Mouse (Mus musculus) heart, adult 9 months (tissue): ENCODE data around the gene Mms19.
A peak's percentile ranks its signal among the peaks of the same experiment; 100 is the strongest.

Source experiments
- DNase-seq, 2 experiments: peaks; one replicate each; pipeline ENCODE4 v3.0.0; 2022; ENCODE audit warnings: low spot score in 2 of 2

Gene Mms19

GRCm38 (mm10) chr19:41998770-41999548 is 18.0 kb upstream of the Mms19 start:
- no peak for DNase-seq

GRCm38 (mm10) chr19:41997090-41997489 is 16.1 kb upstream of the Mms19 start:
- DNase-seq, result no peak

DNA sequence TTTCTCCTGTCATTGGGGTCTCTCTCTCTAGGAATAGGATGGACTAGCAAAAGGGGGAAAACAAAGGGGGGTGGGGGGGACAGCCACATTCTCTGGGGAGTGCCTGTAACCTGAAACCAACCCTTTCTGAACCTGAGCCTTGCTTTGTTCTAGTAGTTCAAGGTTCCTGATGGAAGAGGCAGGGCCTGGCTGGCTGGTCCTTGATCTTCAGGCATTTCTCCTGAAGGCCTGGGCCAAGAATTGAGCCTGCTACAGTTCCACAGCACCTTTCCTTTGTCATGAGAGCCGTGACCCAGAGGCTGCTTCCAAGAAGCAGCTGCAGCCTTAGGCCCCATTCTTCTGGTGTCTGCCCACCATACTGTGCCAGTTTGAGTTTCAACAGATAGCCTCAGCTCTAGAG is 14.5 kb upstream of the Mms19 start:
- DNase-seq, result no peak

GRCm38 (mm10) chr19:41994023-41994422 is 13.1 kb upstream of the Mms19 start:
- DNase-seq, result no peak

DNA sequence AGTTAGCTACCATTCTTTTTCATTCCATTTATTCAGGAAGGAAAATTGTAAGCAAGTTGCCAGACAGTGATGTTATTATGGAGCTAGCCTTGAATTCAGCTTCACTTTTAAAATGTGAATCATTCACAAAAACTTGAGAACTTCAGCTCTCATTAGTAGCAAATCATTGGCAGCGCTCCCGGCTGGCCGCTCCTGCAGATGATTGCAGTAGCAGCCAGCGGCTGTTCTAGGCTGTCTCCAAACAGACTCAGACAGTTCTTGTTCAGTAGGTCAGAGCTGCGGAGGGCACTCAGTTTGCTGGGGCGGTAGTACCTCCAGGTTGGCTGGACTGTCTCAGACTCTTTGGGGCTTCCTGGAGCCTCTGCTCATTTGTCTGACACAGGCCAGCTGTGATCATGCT is 12.5 kb upstream of the Mms19 start:
- peak; percentile 58 to 80 for DNase-seq

DNA sequence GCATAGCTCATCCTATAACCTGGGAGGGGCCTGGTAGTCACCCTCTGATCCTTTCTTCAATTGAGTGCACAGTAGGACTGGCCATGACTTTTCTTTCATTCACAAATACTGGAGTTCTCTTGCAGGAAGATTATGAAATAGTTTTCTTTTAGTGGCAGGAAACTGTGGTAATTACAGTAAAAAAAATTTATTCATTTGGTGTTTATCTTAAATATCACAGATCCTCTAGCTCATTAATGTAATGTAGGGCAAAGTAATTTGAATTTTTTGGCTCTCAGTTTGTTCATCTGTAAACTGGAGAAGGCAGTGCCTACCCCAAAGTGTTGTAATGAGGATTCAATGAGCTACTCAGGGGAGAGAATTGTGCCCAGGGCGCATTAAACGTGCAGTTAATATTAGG is 12.0 kb upstream of the Mms19 start:
- no peak for DNase-seq

DNA sequence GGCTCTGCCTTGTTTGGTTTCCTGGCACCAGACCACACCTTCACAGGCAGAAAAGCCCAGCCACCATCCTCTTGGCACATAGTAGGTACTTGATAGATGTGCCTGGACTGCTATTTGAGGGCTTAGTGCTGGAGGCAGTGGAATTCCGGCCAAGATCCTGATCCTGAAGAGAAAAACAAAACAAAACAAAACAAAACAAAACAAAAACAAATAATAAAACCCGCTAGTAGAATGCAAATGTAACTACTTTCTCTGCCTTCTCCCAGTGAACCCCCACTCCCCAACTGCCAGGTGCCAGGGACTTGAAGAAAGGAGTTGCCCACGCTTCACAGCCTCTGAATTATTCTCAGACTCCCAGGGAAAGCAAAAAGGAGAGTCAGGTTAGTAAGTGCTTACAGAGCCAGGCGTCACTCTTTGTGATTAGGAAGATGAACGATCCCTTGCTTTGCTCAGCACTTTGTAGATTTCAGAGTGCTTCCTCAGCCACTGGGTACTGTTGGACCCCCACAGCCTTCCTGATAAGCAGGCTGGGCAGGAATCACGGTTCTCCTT is 11.0 kb upstream of the Mms19 start:
- DNase-seq, result no peak

GRCm38 (mm10) chr19:41989810-41990209 is 8.9 kb upstream of the Mms19 start:
- peak in 1 of 2 experiments; percentile 52 for DNase-seq

- no peak for DNase-seq
Measured at GRCm38 (mm10) chr19:41987206-41987605, 6.2 kb upstream of the Mms19 start.

DNA sequence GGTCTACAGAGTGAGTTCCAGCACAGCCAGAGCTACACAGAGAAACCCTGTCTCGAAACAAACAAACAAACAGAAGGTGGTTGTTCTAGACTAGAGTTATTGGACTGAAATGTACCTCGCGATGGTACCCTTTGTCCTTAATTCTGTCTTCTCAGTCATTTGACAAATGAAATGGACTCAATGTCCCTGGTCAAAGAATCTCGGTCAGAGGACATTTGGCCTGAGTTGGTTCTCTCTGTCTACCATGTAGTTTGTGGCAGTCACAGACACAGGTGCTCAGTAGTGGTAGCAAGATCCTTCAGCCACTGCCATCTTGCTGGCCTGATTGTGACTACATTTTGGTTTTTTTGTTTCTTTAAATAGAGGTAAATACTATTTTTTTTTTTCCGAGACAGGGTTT is 5.0 kb upstream of the Mms19 start:
- no peak for DNase-seq

DNA sequence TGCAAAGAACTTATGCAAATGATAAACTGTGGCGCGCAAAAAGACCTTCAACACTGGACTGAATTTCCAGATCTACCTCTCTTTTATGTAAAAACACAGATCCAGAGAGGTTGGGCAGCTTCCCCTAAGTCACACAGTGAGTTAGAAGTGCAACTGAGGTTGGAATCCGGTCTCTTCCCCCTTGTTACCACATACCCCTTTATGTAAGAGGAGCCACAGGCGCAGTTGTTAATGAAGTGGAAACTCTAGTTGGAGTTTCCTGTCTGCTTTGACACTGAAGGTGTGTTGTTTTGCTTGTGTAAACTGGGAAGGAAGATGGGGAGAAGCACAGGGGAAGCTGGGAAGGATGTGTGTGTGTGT is 1.8 kb upstream of the Mms19 start:
- DNase-seq, result no peak

DNA sequence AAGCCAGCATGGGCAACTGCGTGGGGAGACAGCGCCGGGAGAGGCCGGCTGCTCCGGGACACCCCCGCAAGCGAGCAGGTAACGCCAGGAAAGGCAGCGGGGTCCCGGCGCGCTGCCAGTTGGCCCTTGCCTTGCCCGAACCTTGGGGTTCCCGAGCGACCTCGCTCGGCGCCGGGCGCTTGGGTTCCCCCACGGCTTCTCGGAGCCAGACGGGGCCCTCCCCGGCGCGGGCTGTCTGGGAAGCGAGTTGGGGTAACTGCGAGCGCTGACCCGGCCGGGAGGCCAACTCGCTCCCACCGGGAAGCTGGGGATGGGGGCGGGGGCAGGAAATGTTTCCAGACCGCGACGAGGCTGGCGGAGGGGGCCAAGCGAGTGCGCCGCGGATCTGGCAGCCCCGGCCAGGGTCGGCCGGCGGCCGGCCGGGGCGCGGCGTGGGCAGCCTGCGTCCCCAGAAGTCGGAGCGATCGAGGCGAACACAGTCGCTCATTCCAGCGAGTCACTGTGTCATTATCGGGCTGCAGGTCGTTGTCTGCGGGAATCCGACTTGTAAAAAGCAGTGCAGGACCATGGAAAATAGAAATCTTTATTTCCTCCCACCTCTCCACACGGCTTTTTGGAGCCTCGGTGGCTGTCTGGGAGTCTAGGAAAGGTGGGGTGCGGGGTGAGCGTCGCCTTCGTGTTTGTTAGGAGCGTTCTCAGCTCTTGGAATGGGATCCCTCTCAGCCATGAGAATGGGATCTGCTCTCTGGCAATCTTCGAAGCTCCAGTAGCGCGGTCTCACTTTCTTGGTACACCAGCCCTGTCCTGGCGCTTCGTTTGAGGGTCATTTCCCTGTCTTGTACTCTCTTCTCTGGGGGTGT is 1.2 kb upstream of the Mms19 start:
- DNase-seq, result peak in 1 of 2 experiments; percentile 37

DNA sequence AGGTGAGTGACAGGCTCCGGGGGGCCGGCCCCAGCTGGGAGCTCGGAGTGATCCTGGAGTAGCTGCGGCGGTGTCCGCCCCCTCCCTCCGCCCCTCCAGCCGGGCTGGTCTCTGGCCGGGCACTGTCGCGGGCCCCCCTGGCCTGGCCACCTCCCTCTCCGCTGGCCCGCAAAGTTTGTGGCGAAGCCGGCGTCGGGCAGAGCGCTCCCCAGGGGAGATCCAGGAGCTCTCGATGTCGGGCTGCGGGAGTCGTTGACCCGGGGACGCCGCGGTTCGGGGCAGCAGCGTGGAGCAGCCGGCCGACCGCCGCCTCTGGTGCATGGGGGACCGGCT is 604 bp upstream of the Mms19 start, which contains the start of gene Ubtd1:
Gene Ubtd1 (plus strand): TSS at position 169 of the 333 bp plus-strand sequence.
- no peak for DNase-seq

GRCm38 (mm10) chr19:41980422-41980818 is 537 bp downstream of the Mms19 start:
- peak; percentile 33 to 34 for DNase-seq

- DNase-seq, result no peak
Measured at GRCm38 (mm10) chr19:41973891-41974794, 6.8 kb downstream of the Mms19 start.

GRCm38 (mm10) chr19:41969618-41970017 is 11.3 kb downstream of the Mms19 start:
- no peak for DNase-seq

GRCm38 (mm10) chr19:41953574-41953973 is 27.4 kb downstream of the Mms19 start:
- DNase-seq, result no peak

GRCm38 (mm10) chr19:41952287-41952686 is 28.7 kb downstream of the Mms19 start:
- no peak for DNase-seq

DNA sequence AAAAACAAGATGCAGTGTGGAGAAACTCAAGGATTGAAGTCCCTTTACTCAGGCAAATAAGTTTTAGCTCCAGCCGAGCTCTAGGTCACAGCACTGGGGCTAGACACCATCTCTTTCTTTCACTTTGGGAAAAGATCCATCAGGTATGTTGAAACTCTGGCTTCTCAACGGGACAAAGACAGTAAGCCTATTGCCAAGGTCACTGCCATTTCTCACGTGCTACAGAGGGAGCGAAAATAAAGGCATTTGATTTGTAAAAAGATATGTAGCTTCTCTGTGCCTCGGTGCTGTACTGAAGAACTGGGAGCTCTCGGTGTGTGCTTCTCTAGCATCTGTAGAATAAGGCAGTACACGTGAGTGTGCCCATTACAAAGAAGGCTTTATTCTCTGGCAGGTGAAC is 37.1 kb downstream of the Mms19 start:
- DNase-seq, result no peak

GRCm38 (mm10) chr19:41938539-41938938 is 42.4 kb downstream of the Mms19 start:
- no peak for DNase-seq

GRCm38 (mm10) chr19:41935921-41936320 is 45.0 kb downstream of the Mms19 start:
- no peak for DNase-seq

- no peak for DNase-seq
Measured at GRCm38 (mm10) chr19:41934124-41934523, 46.8 kb downstream of the Mms19 start.
